Mouse (Mus musculus) hindbrain, embryonic 16.5 days (tissue): ENCODE data around the gene Slc17a2. TPM values are rescaled to one million over a fixed set of nuclear protein-coding genes. Genes with fewer than 3 reads are reported as not detected.

ENCODE experiments used
- ATAC-seq: fragments of 200-750 bp; cut with Nextera tagmentation; 2 replicates; pipeline ENCODE4 v1.8.0; 2017; ENCODE audit warnings: moderate TSS enrichment, moderate library complexity
- H3K27ac ChIP-seq: fragments of 300-500 bp; sonication (generic); 2 replicates; pipeline ENCODE4 v1.5.1; 2014; ENCODE audit warnings: low read depth, mild to moderate bottlenecking, control low read depth, low read length, moderate library complexity
- H3K27me3 ChIP-seq: fragments of 300-500 bp; sonication (generic); replicated peaks from 2 replicates; pipeline ENCODE4 v1.6.1; 2014; ENCODE audit warnings: low read length; ENCODE audit not compliant: control insufficient read depth, insufficient read depth
- H3K36me3 ChIP-seq: fragments of 300-500 bp; sonication (generic); 2 replicates; pipeline ENCODE4 v1.6.1; 2014; ENCODE audit warnings: mild to moderate bottlenecking, low read length, moderate library complexity, mixed read lengths; ENCODE audit not compliant: control insufficient read depth, insufficient read depth
- H3K4me1 ChIP-seq: fragments of 300-500 bp; sonication (generic); 2 replicates; pipeline ENCODE4 v1.6.1; 2014; ENCODE audit warnings: low read depth, low read length; ENCODE audit not compliant: control insufficient read depth, insufficient read depth
- H3K4me2 ChIP-seq: fragments of 300-500 bp; sonication (generic); 2 replicates; pipeline ENCODE4 v1.6.1; 2014; ENCODE audit warnings: mild to moderate bottlenecking, low read length, control low read depth, moderate library complexity
- H3K4me3 ChIP-seq: fragments of 300-500 bp; sonication (generic); 2 replicates; pipeline ENCODE4 v1.5.1; 2014; ENCODE audit warnings: mild to moderate bottlenecking, low read length, control low read depth, moderate library complexity
- H3K9ac ChIP-seq: fragments of 300-500 bp; sonication (generic); 2 replicates; pipeline ENCODE4 v1.6.1; 2014; ENCODE audit warnings: low read depth, mild to moderate bottlenecking, control low read depth, low read length, moderate library complexity
- H3K9me3 ChIP-seq: fragments of 300-500 bp; sonication (generic); 2 replicates; pipeline ENCODE4 v1.6.1; 2014; ENCODE audit warnings: mild to moderate bottlenecking, low read length, moderate library complexity; ENCODE audit not compliant: control insufficient read depth
- WGBS: fragments of 180-500 bp; shearing (Covaris S2); extraction: QIAGEN DNeasy Blood & Tissue Kit; methylation state at CpG from one replicate; pipeline ENCODE4 v1.1.7; 2014; 5-methylcytosine and 5-hydroxymethylcytosine counted together
- polyA plus RNA-seq: library from polyadenylated mRNA; unstranded; fragments of >200 nt; fragmentation: Nextera tagmentation; extraction: Ambion mirVana; gene quantifications from 2 replicates; pipeline ENCODE4 v1.2.1, GENCODE M21; 2015

The Slc17a2 gene
- polyA plus RNA-seq, 1 experiment from 2014 or later, result not detected

- no peak overlapping the region for H3K4me2 ChIP-seq
- no peak overlapping the region for H3K27ac ChIP-seq
- no peaks in the 10 kb centered on the region for H3K4me1 ChIP-seq
- H3K4me3 ChIP-seq, result no peak overlapping the region
- no peak for ATAC-seq
- H3K9ac ChIP-seq, result no peak overlapping the region
- H3K27me3 ChIP-seq, result no peaks in the 10 kb centered on the region
- WGBS, result 80% methylated on average over 9 of the region's 9 CpGs
- H3K9me3 ChIP-seq, result no peaks in the 10 kb centered on the region
- no peaks in the 10 kb centered on the region for H3K36me3 ChIP-seq
Observed at GRCm38 (mm10) chr13:23866086-23866710, 59.4 kb downstream of the Slc17a2 start.

DNA sequence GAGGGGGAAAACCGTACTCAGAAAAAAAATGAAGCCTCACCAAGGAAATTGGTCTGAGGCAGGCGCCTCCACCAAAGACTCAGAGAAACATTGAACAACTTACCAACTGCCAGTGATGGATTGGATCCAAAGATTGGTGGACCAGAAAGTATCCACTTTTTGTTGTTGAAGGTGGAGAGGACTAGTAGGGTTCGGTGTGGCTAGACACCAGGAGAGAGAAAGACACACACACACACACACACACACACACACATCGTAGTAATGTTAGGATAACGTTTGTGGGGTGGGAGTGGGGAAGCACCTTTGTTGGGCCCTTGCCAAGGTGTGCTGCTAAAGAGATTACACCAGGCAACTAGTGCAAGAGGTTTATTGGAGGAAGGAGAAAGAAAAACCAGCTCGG, 60.2 kb downstream of the Slc17a2 start:
- no peak overlapping the region for H3K27ac ChIP-seq
- H3K4me3 ChIP-seq, result no peak overlapping the region
- no peaks in the 10 kb centered on the region for H3K9me3 ChIP-seq
- 85% methylated on average over 6 of the region's 6 CpGs for WGBS
- H3K36me3 ChIP-seq, result no peaks in the 10 kb centered on the region
- H3K4me1 ChIP-seq, result no peaks in the 10 kb centered on the region
- H3K9ac ChIP-seq, result no peak overlapping the region
- ATAC-seq, result no peak
- H3K27me3 ChIP-seq, result no peaks in the 10 kb centered on the region
- no peak overlapping the region for H3K4me2 ChIP-seq

- ATAC-seq, result no peak
- Histone ChIP-seq H3K9me3 (no peaks in the 10 kb centered on the region), H3K36me3 (no peaks in the 10 kb centered on the region), H3K4me1 (no peaks in the 10 kb centered on the region), H3K27ac (no peak within 1 kb of the TSS), H3K4me2 (no peak within 1 kb of the TSS), H3K9ac (no peak within 1 kb of the TSS), H3K27me3 (no peaks in the 10 kb centered on the region), H3K4me3 (no peak within 1 kb of the TSS)
- 82% methylated on average over 7 of the region's 7 CpGs for WGBS
Observed at GRCm38 (mm10) chr13:23867405-23867804, 60.6 kb downstream of the Slc17a2 start, which contains the start of gene Slc17a1. Gene Slc17a1 (plus strand): TSS chr13:23867750.

- no peak overlapping the region for H3K9ac ChIP-seq
- H3K4me2 ChIP-seq, result no peak overlapping the region
- H3K9me3 ChIP-seq, result no peaks in the 10 kb centered on the region
- no peak overlapping the region for H3K4me3 ChIP-seq
- ATAC-seq, result no peak
- 94% methylated on average over 8 of the region's 8 CpGs for WGBS
- no peaks in the 10 kb centered on the region for H3K27me3 ChIP-seq
- H3K4me1 ChIP-seq, result no peaks in the 10 kb centered on the region
- no peaks in the 10 kb centered on the region for H3K36me3 ChIP-seq
- H3K27ac ChIP-seq, result no peak overlapping the region
Observed at GRCm38 (mm10) chr13:23868790-23869533, 62.2 kb downstream of the Slc17a2 start.

DNA sequence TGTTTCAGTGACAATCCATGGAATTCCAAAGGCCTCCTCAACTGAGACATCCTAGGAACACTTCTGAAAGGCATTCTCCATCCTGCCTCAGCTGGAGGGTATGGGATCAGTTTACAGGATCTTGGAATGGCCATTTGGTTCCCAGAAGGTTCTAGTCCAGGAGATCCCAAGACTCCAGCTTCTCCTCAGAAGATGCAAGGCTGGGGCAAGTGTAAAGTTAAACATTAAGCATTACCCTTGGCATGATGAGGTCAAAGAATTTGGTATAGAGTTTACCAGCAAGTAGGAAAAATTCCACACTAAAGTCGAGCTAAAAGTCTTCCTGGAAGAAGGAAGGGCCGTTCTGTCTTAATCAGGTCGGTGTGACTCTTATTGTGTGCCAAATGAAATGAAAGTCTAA, 63.2 kb downstream of the Slc17a2 start:
- Histone ChIP-seq H3K9ac (no peak overlapping the region), H3K9me3 (no peaks in the 10 kb centered on the region), H3K4me2 (no peak overlapping the region), H3K27ac (no peak overlapping the region), H3K4me3 (no peak overlapping the region), H3K36me3 (no peaks in the 10 kb centered on the region), H3K27me3 (no peaks in the 10 kb centered on the region), H3K4me1 (no peaks in the 10 kb centered on the region)
- no peak for ATAC-seq
- 85% methylated on average over 3 of the region's 3 CpGs for WGBS

GRCm38 (mm10) chr13:23873141-23873540, 66.3 kb downstream of the Slc17a2 start:
- H3K4me3 ChIP-seq, result no peak overlapping the region
- no peaks in the 10 kb centered on the region for H3K9me3 ChIP-seq
- no peak overlapping the region for H3K9ac ChIP-seq
- WGBS, result 84% methylated on average over 5 of the region's 5 CpGs
- no peak overlapping the region for H3K27ac ChIP-seq
- H3K27me3 ChIP-seq, result no peaks in the 10 kb centered on the region
- no peak for ATAC-seq
- no peaks in the 10 kb centered on the region for H3K36me3 ChIP-seq
- H3K4me1 ChIP-seq, result no peaks in the 10 kb centered on the region
- no peak overlapping the region for H3K4me2 ChIP-seq

Other genes starting within 250 kb of the Slc17a2 start
- 0.85 and 0.97 TPM in 2 replicates for gene Hist1h3e, start 244.6 kb upstream of the Slc17a2 start, polyA plus RNA-seq
- 9.4 and 14.5 TPM in 2 replicates for gene Hist1h2ae, start 235.8 kb upstream of the Slc17a2 start, polyA plus RNA-seq
- gene Hist1h2bg, start 235.6 kb upstream of the Slc17a2 start, polyA plus RNA-seq, result 0.79 and 1.4 TPM in 2 replicates
- 0.44 and 0.67 TPM in 2 replicates for gene Hist1h2bf, start 232.8 kb upstream of the Slc17a2 start, polyA plus RNA-seq
- gene Hist1h2ad, start 232.6 kb upstream of the Slc17a2 start, polyA plus RNA-seq, result 0.57 and 1.3 TPM in 2 replicates
- 0.85 and 1.3 TPM in 2 replicates for gene Hist1h3d, start 231.2 kb upstream of the Slc17a2 start, polyA plus RNA-seq
- gene Hist1h4d, start 225.4 kb upstream of the Slc17a2 start, polyA plus RNA-seq, result 27.6 and 30.0 TPM in 2 replicates
- 1.0 and 1.1 TPM in 2 replicates for gene Hist1h2be, start 185.9 kb upstream of the Slc17a2 start, polyA plus RNA-seq
- 4.0 and 5.0 TPM in 2 replicates for gene Hist1h1e, start 184.4 kb upstream of the Slc17a2 start, polyA plus RNA-seq
- 0.26 and 0.30 TPM in 2 replicates for gene Hist1h2ac, start 123.0 kb upstream of the Slc17a2 start, polyA plus RNA-seq
- 20.4 and 24.8 TPM in 2 replicates for gene Hist1h2bc, start 122.8 kb upstream of the Slc17a2 start, polyA plus RNA-seq
- not detected in 2 replicates for gene Hist1h1t, start 111.2 kb upstream of the Slc17a2 start, polyA plus RNA-seq
- gene Hist1h4c, start 108.5 kb upstream of the Slc17a2 start, polyA plus RNA-seq, result 2.0 and 2.5 TPM in 2 replicates
- gene Hfe, start 96.1 kb upstream of the Slc17a2 start, polyA plus RNA-seq, result 5.4 and 6.7 TPM in 2 replicates
- 8.6 and 10.8 TPM in 2 replicates for gene Hist1h1c, start 68.2 kb upstream of the Slc17a2 start, polyA plus RNA-seq
- gene Hist1h3c, start 61.4 kb upstream of the Slc17a2 start, polyA plus RNA-seq, result 0.70 and 1.2 TPM in 2 replicates
- gene Hist1h2bb, start 60.3 kb upstream of the Slc17a2 start, polyA plus RNA-seq, result 0.49 and 0.66 TPM in 2 replicates
- gene Hist1h2ab, start 55.9 kb upstream of the Slc17a2 start, polyA plus RNA-seq, result 3.7 and 6.8 TPM in 2 replicates
- gene Hist1h3b, start 54.7 kb upstream of the Slc17a2 start, polyA plus RNA-seq, result 1.7 and 2.7 TPM in 2 replicates
- gene Hist1h4b, start 50.0 kb upstream of the Slc17a2 start, polyA plus RNA-seq, result 1.1 TPM in 1 of 2 replicates, not detected in the other
- not detected in 2 replicates for gene Hist1h4a, start 45.8 kb upstream of the Slc17a2 start, polyA plus RNA-seq
- 0.89 and 1.2 TPM in 2 replicates for gene Hist1h3a, start 44.6 kb upstream of the Slc17a2 start, polyA plus RNA-seq
- 0.44 TPM in 1 of 2 replicates, not detected in the other for gene Hist1h1a, start 43.3 kb upstream of the Slc17a2 start, polyA plus RNA-seq
- gene Trim38, start 37.1 kb upstream of the Slc17a2 start, polyA plus RNA-seq, result 0.07 TPM in 1 of 2 replicates, not detected in the other
- not detected in 2 replicates for gene Slc17a3, start 32.4 kb downstream of the Slc17a2 start, polyA plus RNA-seq
- gene Slc17a1, start 60.8 kb downstream of the Slc17a2 start, polyA plus RNA-seq, result not detected in 2 replicates
- not detected in 2 replicates for gene Slc17a4, start 108.0 kb downstream of the Slc17a2 start, polyA plus RNA-seq
- not detected in 2 replicates for gene Hist1h2ba, start 127.2 kb downstream of the Slc17a2 start, polyA plus RNA-seq
- not detected in 2 replicates for gene Hist1h2aa, start 127.5 kb downstream of the Slc17a2 start, polyA plus RNA-seq
- 0.68 and 1.7 TPM in 2 replicates for gene Scgn, start 184.2 kb downstream of the Slc17a2 start, polyA plus RNA-seq